Mouse (Mus musculus): ENCODE results near the gene Ccdc13.

DNA sequence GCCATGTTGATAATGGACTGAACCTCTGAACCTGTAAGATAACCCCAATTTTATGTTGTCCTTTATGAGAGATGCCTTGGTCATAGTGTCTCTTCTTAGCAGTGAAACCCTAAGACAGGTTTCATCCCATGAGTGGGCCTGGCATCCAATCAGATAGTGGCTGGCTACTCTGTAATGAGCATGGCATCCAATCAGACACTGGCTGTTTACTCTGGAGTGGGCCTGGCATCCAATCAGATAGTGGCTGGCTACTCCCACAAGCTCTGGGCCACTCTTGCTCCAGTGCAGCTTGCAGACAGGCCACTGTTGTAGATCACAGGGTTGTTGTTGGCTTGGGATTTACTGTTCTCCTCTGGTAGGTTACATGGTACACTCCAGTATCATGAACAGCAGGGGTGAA is 34.3 kb upstream of the Ccdc13 start:
- TF ChIP-seq MYOD1 (IDR thresholded peaks at IDR 0.05; ENCODE audit: control insufficient read depth in 1 of 3, insufficient read length in 2 of 3, low read depth in 2 of 3) (no peak), E2F4 (IDR thresholded peaks at IDR 0.05; ENCODE audit: insufficient read depth) (no peak), SRF (IDR thresholded peaks at IDR 0.05; ENCODE audit: control insufficient read depth, insufficient read length, low read depth) (no peak)

Measured in myocyte (in vitro differentiated cells).